Mouse (Mus musculus) embryonic fibroblast, embryonic 13.5 days (primary cell): Measurements from ENCODE around the gene Rassf1.
A peak's percentile ranks its signal among the peaks of the same experiment; 100 is the strongest.

Source experiments
- CTCF ChIP-seq: IDR thresholded peaks from 2 replicates; pipeline ENCODE4 v1.5.1; 2011; ENCODE audit warnings: mild to moderate bottlenecking, control low read depth, low read length, moderate library complexity, borderline replicate concordance; ENCODE audit not compliant: insufficient read depth
- POLR2A ChIP-seq: IDR thresholded peaks from 2 replicates; pipeline ENCODE4 v1.6.1; 2011; ENCODE audit warnings: low read depth, mild to moderate bottlenecking, control low read depth, low read length, moderate library complexity

DNA sequence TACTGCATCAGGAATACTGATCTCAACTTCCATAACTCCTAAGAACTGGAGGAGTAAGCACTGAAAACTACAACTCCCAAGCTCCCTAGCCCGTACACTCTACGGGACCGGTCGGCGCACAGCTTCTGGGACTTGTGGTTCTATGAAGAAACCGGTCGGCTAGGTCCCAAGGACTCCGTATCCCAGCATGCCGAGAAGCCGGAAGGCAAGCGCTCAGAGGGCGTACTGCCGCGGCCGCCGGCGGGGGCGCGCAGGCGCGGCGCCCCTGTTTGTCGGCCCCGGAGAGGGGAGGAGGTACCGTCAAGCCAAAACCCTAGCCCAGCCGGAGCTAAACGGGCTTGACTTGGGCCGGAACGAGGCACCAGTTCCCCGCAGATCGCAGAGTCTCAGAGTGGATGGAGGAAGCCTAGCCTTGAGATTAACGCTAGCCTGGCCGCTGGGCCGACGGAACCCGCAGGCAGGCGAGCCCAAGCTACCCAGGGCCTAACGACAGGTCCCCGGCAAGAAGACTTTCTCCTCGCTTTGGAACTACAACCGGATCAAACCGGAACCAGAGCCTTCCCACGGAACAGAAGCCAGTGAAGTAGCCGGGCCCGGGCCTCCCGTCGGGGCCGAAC is 17.5 kb upstream of the Rassf1 start, which contains the start of gene Tmem115:
- TF ChIP-seq POLR2A, result peak; percentile 93
- TF ChIP-seq CTCF, result no peak
